Mouse (Mus musculus): ENCODE results near the gene Gstm6.

DNA sequence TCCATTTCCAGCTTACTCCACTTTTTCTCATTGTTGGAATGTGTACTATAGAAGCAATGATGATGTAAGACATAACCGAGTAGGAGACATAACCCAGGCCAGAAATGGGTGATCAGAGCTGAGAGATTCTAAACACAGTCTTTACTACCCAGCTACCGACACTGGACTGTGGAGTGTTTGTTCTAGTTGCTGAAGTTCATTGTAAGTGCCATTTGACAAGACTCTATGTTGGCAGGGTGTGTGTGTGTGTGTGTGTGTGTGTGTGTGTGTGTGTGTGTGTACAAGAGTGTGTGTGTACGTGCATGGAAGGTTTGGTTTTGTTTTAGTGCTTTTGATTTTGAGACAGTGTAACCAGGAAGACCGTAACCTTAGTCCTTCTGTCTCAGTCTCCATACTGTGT, 13.8 kb downstream of the Gstm6 start:
- TF ChIP-seq CTCF (conservative IDR thresholded peaks at IDR 0.05; ENCODE audit: low read length) (no peak), POU5F1 (IDR thresholded peaks at IDR 0.05; ENCODE audit: borderline replicate concordance, low read length) (no peak), NANOG (IDR thresholded peaks at IDR 0.05; ENCODE audit: borderline replicate concordance, low read length) (no peak)

Measured in E14TG2a.4 (cell line).